Mouse (Mus musculus) E14TG2a.4 (cell line): Measurements from ENCODE around the gene Nelfcd.

Experiments
- CTCF ChIP-seq: conservative IDR thresholded peaks from 2 replicates; pipeline ENCODE4 v1.5.1; 2014; ENCODE audit warnings: low read length
- NANOG ChIP-seq: IDR thresholded peaks from 2 replicates; pipeline ENCODE4 v1.6.1; 2014; ENCODE audit warnings: borderline replicate concordance, low read length, mixed read lengths

DNA sequence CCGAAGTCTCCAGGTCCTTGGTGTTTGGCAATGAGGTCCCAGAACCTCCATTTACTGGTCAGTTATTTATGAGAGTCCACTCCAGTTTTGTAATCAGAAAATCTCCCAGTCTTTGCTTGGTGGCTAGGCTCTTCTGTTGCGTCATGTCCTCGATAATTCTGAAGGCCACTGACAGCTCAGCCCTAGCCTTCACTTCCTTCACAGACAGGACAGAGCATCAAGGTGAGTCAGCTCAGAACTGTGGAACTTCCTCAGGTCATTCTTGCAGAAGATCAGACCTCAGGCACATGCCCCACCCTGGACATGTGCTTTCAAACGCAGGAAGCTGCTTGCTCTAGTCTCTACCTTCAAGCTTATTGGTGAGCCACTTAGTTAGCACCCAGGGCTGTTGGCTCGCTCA is 22.2 kb upstream of the Nelfcd start:
- TF ChIP-seq CTCF: no peak
- TF ChIP-seq NANOG: no peak
